Mouse (Mus musculus): Measurements from ENCODE around the gene BC030870. TPM values are rescaled to one million over a fixed set of nuclear protein-coding genes. Genes with fewer than 3 reads are reported as not detected.

The BC030870 gene
- polyA plus RNA-seq, 1 experiment = not detected

DNA sequence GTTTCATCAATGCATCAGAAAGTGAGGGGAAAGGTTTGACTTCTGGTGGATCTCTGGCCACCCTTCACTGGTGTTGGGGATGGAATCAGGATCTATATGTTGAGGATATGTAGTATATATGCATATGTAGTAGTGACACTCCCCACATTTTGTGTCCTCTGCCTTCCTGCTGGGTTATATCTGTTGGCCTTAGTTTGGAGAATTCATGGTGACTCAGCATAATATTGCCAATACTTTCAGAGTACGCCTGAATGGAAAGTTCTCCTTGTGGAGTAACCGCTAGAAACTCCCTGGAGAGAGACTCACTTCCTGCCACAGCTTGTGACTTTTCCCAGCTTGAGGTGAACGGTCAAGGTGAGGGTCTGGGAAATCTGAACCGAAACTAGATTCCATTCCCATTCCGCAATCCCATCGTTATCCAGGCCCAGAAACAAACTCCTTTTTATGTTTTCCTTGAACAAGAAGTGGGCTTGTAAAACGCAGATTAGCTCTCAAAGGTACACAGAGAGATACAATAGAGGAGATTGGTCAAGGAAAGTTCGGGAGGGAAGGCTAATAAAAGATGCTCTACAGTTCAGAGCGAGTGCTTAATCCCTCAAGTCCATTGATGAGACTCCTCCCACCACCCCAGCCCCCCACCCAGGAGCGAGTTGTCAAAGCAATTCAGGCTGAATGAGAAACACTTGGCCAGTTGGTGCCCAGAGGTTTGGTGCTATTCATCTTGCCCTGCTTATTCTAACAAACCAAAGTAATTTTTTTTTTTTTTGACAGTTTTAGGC lies 61.5 kb downstream of the BC030870 start:
- H3K36me3 ChIP-seq (ENCODE audit: control insufficient read depth, insufficient read depth, low read length) = no peaks in the 10 kb centered on the region
- H3K4me1 ChIP-seq (replicated peaks; ENCODE audit: control insufficient read depth, insufficient read depth, low read length) = no peaks in the 10 kb centered on the region
- H3K27ac ChIP-seq (ENCODE audit: control insufficient read depth, insufficient read depth, low read length) = no peak overlapping the region
- TF ChIP-seq CTCF (IDR thresholded peaks at IDR 0.05; ENCODE audit: borderline replicate concordance, control insufficient read depth, extremely low read depth, insufficient read depth, low read length, poor library complexity) (no peak), POLR2A (IDR thresholded peaks at IDR 0.05; ENCODE audit: control insufficient read depth, extremely low read depth, insufficient read depth, low read length, poor library complexity) (no peak)
- WGBS = 66% methylated on average over 10 of the region's 10 CpGs
- no peak overlapping the region for H3K4me3 ChIP-seq (ENCODE audit: control insufficient read depth, insufficient read depth, low read length)
- no peak for DNase-seq
- H3K27me3 ChIP-seq (ENCODE audit: control insufficient read depth, insufficient read depth, low read length) = no peaks in the 10 kb centered on the region

DNA sequence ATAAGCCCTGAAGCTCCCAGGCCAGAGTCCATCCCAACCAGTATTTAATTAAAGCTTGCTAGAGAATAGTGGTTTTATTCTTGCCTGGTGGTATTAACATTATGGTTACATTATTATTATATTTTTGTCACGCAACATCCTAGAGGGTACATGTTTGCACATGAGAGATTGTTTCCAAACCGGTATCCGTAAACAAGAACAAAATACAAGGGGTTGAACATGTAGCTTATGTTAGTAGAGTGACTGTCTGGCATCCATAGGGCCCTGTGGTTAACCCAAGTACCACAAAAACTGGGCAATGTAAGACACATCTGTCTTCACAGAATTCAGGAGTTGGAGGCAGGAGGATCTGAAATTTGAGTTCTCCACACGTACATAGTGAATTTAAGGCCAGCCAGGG lies 62.3 kb downstream of the BC030870 start:
- TF ChIP-seq CTCF (IDR thresholded peaks at IDR 0.05; ENCODE audit: borderline replicate concordance, control insufficient read depth, extremely low read depth, insufficient read depth, low read length, poor library complexity) (no peak), POLR2A (IDR thresholded peaks at IDR 0.05; ENCODE audit: control insufficient read depth, extremely low read depth, insufficient read depth, low read length, poor library complexity) (no peak)
- H3K36me3 ChIP-seq (ENCODE audit: control insufficient read depth, insufficient read depth, low read length) = no peaks in the 10 kb centered on the region
- H3K27ac ChIP-seq (ENCODE audit: control insufficient read depth, insufficient read depth, low read length) = no peak overlapping the region
- no peaks in the 10 kb centered on the region for H3K27me3 ChIP-seq (ENCODE audit: control insufficient read depth, insufficient read depth, low read length)
- DNase-seq = no peak
- no peak overlapping the region for H3K4me3 ChIP-seq (ENCODE audit: control insufficient read depth, insufficient read depth, low read length)
- 92% methylated on average over 4 of the region's 4 CpGs for WGBS
- no peaks in the 10 kb centered on the region for H3K4me1 ChIP-seq (replicated peaks; ENCODE audit: control insufficient read depth, insufficient read depth, low read length)

DNA sequence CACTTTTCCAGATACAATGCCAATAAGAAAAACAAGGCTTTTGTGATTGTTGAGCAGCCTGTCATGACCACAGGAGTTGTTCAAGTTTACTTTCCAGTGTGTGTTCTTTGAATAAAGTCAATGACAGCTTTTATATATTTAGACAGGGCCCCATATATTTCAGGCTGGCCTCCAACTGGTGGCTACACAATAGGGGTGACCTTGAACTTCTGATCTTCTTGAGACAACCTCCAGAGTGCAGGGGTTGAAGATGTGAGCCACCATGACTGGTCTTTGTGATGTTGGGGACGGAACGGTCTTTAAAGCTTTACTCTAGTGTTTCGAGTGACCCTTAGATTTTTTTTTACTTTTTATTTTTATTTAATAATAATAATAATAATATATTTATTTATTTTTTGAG lies 63.7 kb downstream of the BC030870 start:
- DNase-seq = no peak
- WGBS = 98% methylated on average over 3 of the region's 3 CpGs
- no peaks in the 10 kb centered on the region for H3K36me3 ChIP-seq (ENCODE audit: control insufficient read depth, insufficient read depth, low read length)
- no peak overlapping the region for H3K27ac ChIP-seq (ENCODE audit: control insufficient read depth, insufficient read depth, low read length)
- H3K4me3 ChIP-seq (ENCODE audit: control insufficient read depth, insufficient read depth, low read length) = no peak overlapping the region
- TF ChIP-seq POLR2A (IDR thresholded peaks at IDR 0.05; ENCODE audit: control insufficient read depth, extremely low read depth, insufficient read depth, low read length, poor library complexity) (no peak), CTCF (IDR thresholded peaks at IDR 0.05; ENCODE audit: borderline replicate concordance, control insufficient read depth, extremely low read depth, insufficient read depth, low read length, poor library complexity) (no peak)
- H3K4me1 ChIP-seq (replicated peaks; ENCODE audit: control insufficient read depth, insufficient read depth, low read length) = no peaks in the 10 kb centered on the region
- no peaks in the 10 kb centered on the region for H3K27me3 ChIP-seq (ENCODE audit: control insufficient read depth, insufficient read depth, low read length)

DNA sequence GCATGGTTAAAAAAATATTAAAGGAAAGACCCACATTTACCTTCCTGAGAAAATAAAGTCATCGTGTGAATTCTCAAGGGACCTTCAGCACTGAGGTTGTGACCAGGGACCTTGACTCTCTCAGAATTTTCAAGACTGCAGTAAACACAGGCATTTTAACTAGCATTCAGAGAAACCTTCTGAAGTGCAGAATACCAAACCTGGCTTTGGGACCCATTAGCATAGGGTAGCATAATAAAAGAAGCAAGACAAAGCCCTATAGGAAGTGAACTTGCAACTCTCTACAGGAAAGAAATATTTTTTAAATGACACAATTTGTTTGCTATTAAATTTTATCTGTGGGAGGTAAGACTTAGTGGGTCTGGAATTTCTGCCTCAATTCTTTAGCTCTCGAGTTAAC lies 65.3 kb downstream of the BC030870 start:
- no peaks in the 10 kb centered on the region for H3K4me1 ChIP-seq (replicated peaks; ENCODE audit: control insufficient read depth, insufficient read depth, low read length)
- no peaks in the 10 kb centered on the region for H3K27me3 ChIP-seq (ENCODE audit: control insufficient read depth, insufficient read depth, low read length)
- no peaks in the 10 kb centered on the region for H3K36me3 ChIP-seq (ENCODE audit: control insufficient read depth, insufficient read depth, low read length)
- no peak for DNase-seq
- no peak overlapping the region for H3K4me3 ChIP-seq (ENCODE audit: control insufficient read depth, insufficient read depth, low read length)
- no peak overlapping the region for H3K27ac ChIP-seq (ENCODE audit: control insufficient read depth, insufficient read depth, low read length)
- TF ChIP-seq POLR2A (IDR thresholded peaks at IDR 0.05; ENCODE audit: control insufficient read depth, extremely low read depth, insufficient read depth, low read length, poor library complexity) = no peak
- TF ChIP-seq CTCF (IDR thresholded peaks at IDR 0.05; ENCODE audit: borderline replicate concordance, control insufficient read depth, extremely low read depth, insufficient read depth, low read length, poor library complexity) = no peak
- WGBS = 74% methylated on average over 2 of the region's 2 CpGs

DNA sequence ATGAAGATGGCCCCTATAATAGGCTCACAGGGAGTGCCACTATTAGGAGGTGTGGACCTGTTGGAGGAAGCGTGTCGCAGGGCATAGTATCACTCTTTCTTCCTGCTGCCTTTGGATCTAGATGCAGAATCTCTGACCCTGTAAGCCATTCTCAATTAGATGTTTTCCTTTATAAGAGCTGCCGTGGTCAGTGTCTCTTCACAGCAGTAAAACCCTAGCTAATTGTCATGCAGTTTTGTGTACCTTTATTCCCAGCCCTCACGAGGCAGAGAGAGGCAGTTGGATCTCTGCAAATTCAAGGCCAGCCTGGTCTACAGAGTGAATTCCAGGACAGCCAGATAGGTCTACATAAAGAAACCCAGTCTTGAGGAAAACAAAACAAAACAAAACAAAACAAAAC lies 67.2 kb downstream of the BC030870 start:
- no peak overlapping the region for H3K27ac ChIP-seq (ENCODE audit: control insufficient read depth, insufficient read depth, low read length)
- no peak for TF ChIP-seq POLR2A (IDR thresholded peaks at IDR 0.05; ENCODE audit: control insufficient read depth, extremely low read depth, insufficient read depth, low read length, poor library complexity)
- TF ChIP-seq CTCF (IDR thresholded peaks at IDR 0.05; ENCODE audit: borderline replicate concordance, control insufficient read depth, extremely low read depth, insufficient read depth, low read length, poor library complexity) = no peak
- no peak overlapping the region for H3K4me3 ChIP-seq (ENCODE audit: control insufficient read depth, insufficient read depth, low read length)
- no peak for DNase-seq
- H3K4me1 ChIP-seq (replicated peaks; ENCODE audit: control insufficient read depth, insufficient read depth, low read length) = no peaks in the 10 kb centered on the region
- no peaks in the 10 kb centered on the region for H3K27me3 ChIP-seq (ENCODE audit: control insufficient read depth, insufficient read depth, low read length)
- WGBS = 89% methylated on average over 4 of the region's 4 CpGs
- no peaks in the 10 kb centered on the region for H3K36me3 ChIP-seq (ENCODE audit: control insufficient read depth, insufficient read depth, low read length)

DNA sequence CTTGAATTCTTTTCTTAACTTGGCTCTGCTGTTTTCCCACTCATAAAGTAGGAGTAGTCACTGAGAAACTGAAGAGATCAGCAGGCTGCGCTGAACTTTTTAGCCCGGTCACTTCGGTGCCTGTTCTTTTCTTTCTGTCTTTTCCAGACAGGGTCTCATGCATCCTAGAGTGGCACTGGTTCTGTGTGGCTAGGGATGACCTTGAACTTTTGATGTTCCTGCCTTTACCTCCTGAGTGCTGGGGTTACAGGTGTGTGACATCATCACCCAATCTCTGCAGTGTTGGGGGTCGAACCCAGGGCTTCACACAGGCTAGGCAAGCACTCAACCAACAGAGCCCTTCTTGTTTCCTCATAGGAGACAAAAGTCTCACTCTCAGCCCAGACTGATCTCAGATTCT lies 72.6 kb downstream of the BC030870 start:
- DNase-seq = no peak
- H3K27me3 ChIP-seq (ENCODE audit: control insufficient read depth, insufficient read depth, low read length) = no peaks in the 10 kb centered on the region
- no peaks in the 10 kb centered on the region for H3K36me3 ChIP-seq (ENCODE audit: control insufficient read depth, insufficient read depth, low read length)
- 93% methylated on average over 4 of the region's 4 CpGs for WGBS
- H3K27ac ChIP-seq (ENCODE audit: control insufficient read depth, insufficient read depth, low read length) = no peak overlapping the region
- no peak overlapping the region for H3K4me3 ChIP-seq (ENCODE audit: control insufficient read depth, insufficient read depth, low read length)
- no peaks in the 10 kb centered on the region for H3K4me1 ChIP-seq (replicated peaks; ENCODE audit: control insufficient read depth, insufficient read depth, low read length)
- TF ChIP-seq POLR2A (IDR thresholded peaks at IDR 0.05; ENCODE audit: control insufficient read depth, extremely low read depth, insufficient read depth, low read length, poor library complexity) (no peak), CTCF (IDR thresholded peaks at IDR 0.05; ENCODE audit: borderline replicate concordance, control insufficient read depth, extremely low read depth, insufficient read depth, low read length, poor library complexity) (no peak)

Data from thymus, adult 2 months (tissue).